Mouse (Mus musculus) ES-E14 (cell line): Measurements from ENCODE around the gene Sec14l1. TPM values are rescaled to one million over a fixed set of nuclear protein-coding genes. Genes with fewer than 3 reads are reported as not detected.

Source experiments
- DNase-seq: peaks from one replicate; pipeline ENCODE4 v3.0.0-alpha.2; 2013; ENCODE audit warnings: low read depth, low spot score
- H3K27ac ChIP-seq: 2 replicates; pipeline ENCODE4 v1.5.1; 2012; ENCODE audit warnings: low read depth, mild to moderate bottlenecking, low read length, moderate library complexity, mixed read lengths; ENCODE audit not compliant: poor library complexity, insufficient read depth, severe bottlenecking
- H3K36me3 ChIP-seq: 2 replicates; pipeline ENCODE4 v1.6.1; 2012; ENCODE audit warnings: mild to moderate bottlenecking, low read length, moderate library complexity, mixed read lengths; ENCODE audit not compliant: control insufficient read depth, poor library complexity, insufficient read depth, severe bottlenecking
- H3K4me1 ChIP-seq, 2 experiments: fragments of 150-350 bp in 1 of 2; sonication (generic) in 1 of 2; 2 replicates each; pipeline ENCODE4 v1.6.1; 2012; ENCODE audit warnings: low read length in 2 of 2, mild to moderate bottlenecking in 1 of 2, mixed read lengths in 1 of 2; ENCODE audit not compliant: control insufficient read depth in 2 of 2, insufficient read depth in 2 of 2, poor library complexity in 1 of 2
- H3K4me3 ChIP-seq, 2 experiments: fragments of 150-350 bp in 1 of 2; sonication (generic) in 1 of 2; 2 replicates each; pipeline ENCODE4 v1.5.1; 2012; ENCODE audit warnings: low read length in 2 of 2, low read depth in 1 of 2, mild to moderate bottlenecking in 1 of 2, mixed read lengths in 1 of 2; ENCODE audit not compliant: insufficient read depth in 1 of 2, poor library complexity in 1 of 2, severe bottlenecking in 1 of 2
- H3K9ac ChIP-seq: 2 replicates; pipeline ENCODE4 v1.6.1; 2012; ENCODE audit warnings: low read depth, mild to moderate bottlenecking, low read length, mixed read lengths; ENCODE audit not compliant: poor library complexity, insufficient read depth, severe bottlenecking
- H3K9me3 ChIP-seq: fragments of 150-350 bp; sonication (generic); 2 replicates; pipeline ENCODE4 v1.6.1; 2012; ENCODE audit warnings: low read depth, mild to moderate bottlenecking, low read length; ENCODE audit not compliant: control insufficient read depth, insufficient read depth
- CHD2 ChIP-seq: IDR thresholded peaks from 2 replicates; pipeline ENCODE4 v1.6.1; 2014; ENCODE audit warnings: mild to moderate bottlenecking, low read depth, low read length, inconsistent platforms
- HCFC1 ChIP-seq: IDR thresholded peaks from 2 replicates; pipeline ENCODE4 v1.6.1; 2012; ENCODE audit warnings: low read length, inconsistent platforms, borderline replicate concordance; ENCODE audit not compliant: insufficient read depth
- MAFK ChIP-seq: IDR thresholded peaks from 2 replicates; pipeline ENCODE4 v1.6.1; 2014; ENCODE audit warnings: mild to moderate bottlenecking, low read depth, low read length, inconsistent platforms; ENCODE audit not compliant: insufficient read depth
- ZC3H11A ChIP-seq: IDR thresholded peaks from 2 replicates; pipeline ENCODE4 v1.6.1; 2012; ENCODE audit warnings: low read depth, mild to moderate bottlenecking, inconsistent platforms, low read length, borderline replicate concordance
- ZNF384 ChIP-seq: IDR thresholded peaks from 2 replicates; pipeline ENCODE4 v1.6.1; 2012; ENCODE audit warnings: low read depth, low read length, inconsistent platforms
- in situ Hi-C, 2 experiments: fragments of 600-800 bp; cut with MboI; formaldehyde crosslinking; loops; one replicate each; pipeline ENCODE4 v1.15.1; 2025; ENCODE audit warnings: low sequenced_read_pairs in 2 of 2, inconsistent platforms in 1 of 2; ENCODE audit not compliant: unreplicated experiment in 2 of 2
- total RNA-seq: library from RNA; depleted of rRNA; stranded (reverse); fragments of 300-350 nt; gene quantifications from 2 replicates; pipeline ENCODE4 v1.2.3, GENCODE M21; 2012; rRNA removed

Sec14l1 gene
- total RNA-seq, 1 experiment = 36.7 TPM

GRCm38 (mm10) chr11:117208151-117208673 lies 93.2 kb downstream of the Sec14l1 start:
- Histone ChIP-seq H3K4me3 (no peak overlapping the region), H3K9me3 (no peaks in the 10 kb centered on the region), H3K27ac (no peak overlapping the region), H3K4me1 (peaks cover 4 to 11% of the 10 kb centered on the region in 2 experiments; a peak in 1 of 4 replicates), H3K9ac (no peak overlapping the region), H3K36me3 (no peaks in the 10 kb centered on the region)
- no peak for DNase-seq
- no peak for TF ChIP-seq ZC3H11A
- no peak for TF ChIP-seq ZNF384
- no peak for TF ChIP-seq HCFC1
- TF ChIP-seq MAFK = no peak
- no peak for TF ChIP-seq CHD2
- in situ Hi-C loops = no loop called here

Other genes starting within 250 kb of the Sec14l1 start
- 7.1 and 10.1 TPM in 2 replicates for gene Mgat5b, start 196.3 kb upstream of the Sec14l1 start, total RNA-seq
- 57.1 and 65.7 TPM in 2 replicates for gene Sept9, start 84.5 kb downstream of the Sec14l1 start, total RNA-seq